Mouse (Mus musculus): ENCODE data around the gene Bcl2l15. TPM values are rescaled to one million over a fixed set of nuclear protein-coding genes. Genes with fewer than 3 reads are reported as not detected.
"Not testable (repeated sequence)": the region's sequence is repeated elsewhere in the genome, so short reads cannot be mapped to it uniquely, and the experiment has no call there.

Bcl2l15 gene
- total RNA-seq (2021): 1 to 10 TPM in 1 of 2 experiments, under 1 TPM in 1; 0.88 to 1.2 TPM
- long read RNA-seq, experiment 1, partial matches to known transcripts: 0 of 1 reads
- long read RNA-seq, experiment 1, other reads (novel, unspliced or antisense): 1 of 1 reads
- long read RNA-seq, experiment 2: 0 reads

- DNase-seq (ENCODE audit: low spot score in 2 of 2): no peak
Observed at GRCm38 (mm10) chr3:103832426-103832825, at the start of gene Bcl2l15. TSS of gene Bcl2l15 (plus strand) at chr3:103832601.

GRCm38 (mm10) chr3:103782844-103783609, 49.4 kb upstream of the Bcl2l15 start:
- DNase-seq (ENCODE audit: low spot score in 2 of 2): no peak

GRCm38 (mm10) chr3:103787225-103787624, 45.2 kb upstream of the Bcl2l15 start:
- no peak for DNase-seq (ENCODE audit: low spot score in 2 of 2)

GRCm38 (mm10) chr3:103789096-103789495, 43.3 kb upstream of the Bcl2l15 start:
- DNase-seq (ENCODE audit: low spot score in 2 of 2): no peak

GRCm38 (mm10) chr3:103789891-103790345, 42.5 kb upstream of the Bcl2l15 start:
- peak in 1 of 2 experiments; percentile 13 for DNase-seq (ENCODE audit: low spot score in 2 of 2)

- peak in 1 of 2 experiments; percentile 41 for DNase-seq (ENCODE audit: low spot score in 2 of 2)
Observed at GRCm38 (mm10) chr3:103790346-103791145, 41.9 kb upstream of the Bcl2l15 start.

DNA sequence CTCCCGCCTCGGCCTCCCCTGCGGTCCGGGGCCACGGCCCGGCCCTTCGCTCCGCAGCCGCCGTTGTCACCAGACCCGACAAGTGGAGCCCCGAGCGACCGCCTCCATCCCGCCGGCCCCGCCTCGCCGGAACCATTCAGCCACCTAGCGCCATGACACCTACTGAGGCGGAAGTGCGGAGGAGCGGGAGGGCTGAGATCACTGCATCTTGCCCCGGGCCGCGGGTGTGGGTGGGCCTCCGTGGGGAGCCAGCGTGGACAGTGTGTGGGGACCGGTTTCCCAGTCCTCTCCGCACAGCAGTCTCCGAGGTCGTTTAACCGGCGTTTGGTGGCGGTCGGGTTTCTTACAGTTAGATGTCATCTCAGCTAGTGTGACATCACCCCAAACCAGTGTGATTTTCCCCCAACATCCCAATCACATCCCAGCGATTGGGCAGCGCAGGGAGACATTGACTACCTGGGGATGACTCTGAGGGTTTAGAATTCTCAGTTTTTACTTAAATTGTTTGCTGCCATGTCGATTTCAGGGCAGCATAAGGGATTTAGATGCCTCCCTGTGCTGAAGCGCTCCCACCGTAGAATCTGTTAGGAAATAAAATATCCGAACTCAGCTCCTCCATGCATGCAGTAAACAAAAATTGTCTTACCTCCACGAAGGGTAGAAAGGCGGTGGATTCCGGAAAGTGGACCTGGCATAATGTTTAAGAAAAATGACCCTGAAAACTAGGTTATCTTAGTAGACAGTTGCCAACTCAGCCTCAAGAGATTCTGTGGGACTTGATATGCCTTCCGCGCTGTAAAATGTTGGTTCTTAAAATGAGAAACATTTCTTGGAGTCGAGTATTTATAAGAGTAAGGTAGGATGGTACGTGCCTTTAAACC, 40.9 kb upstream of the Bcl2l15 start, which contains the start of gene Hipk1:
Gene Hipk1 (minus strand): TSS at position 334 of the 881 bp plus-strand sequence.
- DNase-seq (ENCODE audit: low spot score in 2 of 2): peak; percentile 94 to 95

- DNase-seq (ENCODE audit: low spot score in 2 of 2): not testable (repeated sequence)
Observed at GRCm38 (mm10) chr3:103792111-103792406, 40.3 kb upstream of the Bcl2l15 start.

- DNase-seq (ENCODE audit: low spot score in 2 of 2): no peak
Observed at GRCm38 (mm10) chr3:103792566-103792965, 39.8 kb upstream of the Bcl2l15 start.

DNA sequence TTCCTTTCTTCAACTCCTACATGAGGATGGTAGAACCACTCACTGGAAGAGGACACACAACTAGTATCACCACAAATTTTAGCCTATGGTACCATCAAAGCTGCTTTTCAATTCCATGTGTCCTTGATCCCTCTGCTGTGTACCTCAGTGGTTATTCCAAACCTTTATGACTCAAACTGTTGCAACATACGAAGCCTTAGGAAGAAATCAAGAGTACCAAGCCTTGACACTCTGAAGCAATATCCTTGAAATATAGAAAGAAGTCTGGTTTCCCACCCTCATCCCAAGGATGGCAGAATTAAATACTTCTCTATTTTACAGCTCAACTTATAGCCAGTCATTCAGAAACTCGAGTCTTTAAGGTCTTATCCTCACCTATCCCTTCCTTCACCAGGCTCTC, 36.0 kb upstream of the Bcl2l15 start:
- no peak for DNase-seq (ENCODE audit: low spot score in 2 of 2)

DNA sequence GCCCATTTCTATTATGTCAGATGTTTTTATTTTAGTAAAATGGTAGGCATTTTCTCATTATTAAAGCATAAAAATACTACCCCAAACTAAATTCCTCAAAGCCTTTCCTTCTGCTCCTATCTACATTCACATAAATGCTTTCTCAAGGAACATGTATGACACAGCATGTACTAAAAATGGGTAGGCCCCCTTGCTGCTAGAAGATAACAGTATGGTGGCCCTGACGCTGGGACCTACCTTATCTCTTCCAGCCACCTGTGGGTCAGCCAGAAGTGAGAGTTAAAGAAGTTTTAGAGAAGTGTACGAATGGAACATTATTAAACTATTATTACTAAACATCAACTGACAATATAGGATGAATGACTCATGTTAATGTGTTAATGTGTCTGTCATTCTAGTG, 32.9 kb upstream of the Bcl2l15 start:
- DNase-seq (ENCODE audit: low spot score in 2 of 2): no peak

DNA sequence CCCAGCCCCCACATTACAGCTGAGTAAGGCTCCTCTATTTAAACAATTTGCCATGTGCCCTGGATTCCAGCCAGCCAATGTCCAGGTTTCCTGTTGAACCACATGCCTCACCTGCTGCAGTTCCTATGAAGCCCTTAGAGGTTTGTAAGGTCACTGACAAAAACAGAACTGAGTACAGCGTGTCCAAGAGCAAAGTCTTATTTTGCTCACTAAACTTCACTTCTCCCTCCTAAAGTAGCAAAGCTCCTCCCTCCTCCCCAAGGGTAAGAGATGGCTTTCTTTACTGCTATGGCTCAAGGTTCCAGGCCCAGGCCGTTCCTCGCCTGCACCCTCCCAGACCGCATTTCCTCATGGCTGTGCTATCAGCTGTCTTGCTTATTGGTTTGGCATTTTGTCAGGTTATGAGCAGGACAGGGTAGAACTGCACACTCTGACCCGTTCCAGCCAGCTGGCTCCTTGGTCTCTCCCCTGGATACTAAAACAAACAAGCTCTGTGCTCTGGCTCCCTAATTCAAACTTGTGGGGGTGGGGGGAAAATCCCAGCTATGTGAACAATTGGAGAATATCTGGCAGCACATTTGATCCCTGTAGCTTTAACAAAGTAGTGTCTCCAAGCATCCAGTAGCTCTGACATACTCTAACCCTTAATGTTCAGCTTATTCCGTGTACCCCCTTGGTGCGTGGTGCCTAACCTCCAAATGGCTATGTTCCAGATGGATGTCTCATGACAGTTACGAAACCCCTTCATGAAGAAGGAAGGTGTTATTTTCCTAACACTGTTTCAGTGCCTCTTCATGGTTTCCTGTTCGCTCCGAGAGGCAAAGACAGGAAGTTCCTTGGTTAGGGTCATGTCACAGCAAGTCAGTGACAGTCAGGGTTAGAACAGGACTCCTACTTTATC, 30.5 kb upstream of the Bcl2l15 start:
- peak; percentile 46 to 81 for DNase-seq (ENCODE audit: low spot score in 2 of 2)

- no peak for DNase-seq (ENCODE audit: low spot score in 2 of 2)
Observed at GRCm38 (mm10) chr3:103802861-103803260, 29.5 kb upstream of the Bcl2l15 start.

DNA sequence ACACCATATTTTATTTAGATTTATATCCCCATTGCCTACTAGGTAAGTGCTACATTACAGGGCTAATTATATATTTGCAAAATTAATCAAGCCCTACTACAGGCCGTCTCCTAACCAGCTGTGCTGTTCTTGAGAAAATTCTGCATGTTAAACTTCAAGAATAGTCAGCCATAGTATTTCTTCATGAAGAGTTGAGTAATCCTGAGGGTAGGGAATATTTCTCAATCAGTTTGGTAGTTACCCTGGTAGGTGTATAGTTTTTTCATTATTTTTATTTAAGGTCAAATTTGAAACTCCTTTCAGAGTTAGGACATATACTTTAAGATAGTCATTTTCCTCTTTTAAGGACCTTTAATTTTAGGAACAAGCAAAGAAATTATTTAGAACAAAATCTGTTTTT, 26.7 kb upstream of the Bcl2l15 start:
- no peak for DNase-seq (ENCODE audit: low spot score in 2 of 2)

- DNase-seq (ENCODE audit: low spot score in 2 of 2): peak; percentile 80 to 91
Observed at GRCm38 (mm10) chr3:103808891-103809798, 23.3 kb upstream of the Bcl2l15 start, which contains the start of the genes Dclre1b, Ap4b1 and Gm43064. TSS of gene Dclre1b (minus strand) at chr3:103809444. TSS of gene Ap4b1 (plus strand) at chr3:103809520. TSS of gene Gm43064 (plus strand) at chr3:103809573.

DNA sequence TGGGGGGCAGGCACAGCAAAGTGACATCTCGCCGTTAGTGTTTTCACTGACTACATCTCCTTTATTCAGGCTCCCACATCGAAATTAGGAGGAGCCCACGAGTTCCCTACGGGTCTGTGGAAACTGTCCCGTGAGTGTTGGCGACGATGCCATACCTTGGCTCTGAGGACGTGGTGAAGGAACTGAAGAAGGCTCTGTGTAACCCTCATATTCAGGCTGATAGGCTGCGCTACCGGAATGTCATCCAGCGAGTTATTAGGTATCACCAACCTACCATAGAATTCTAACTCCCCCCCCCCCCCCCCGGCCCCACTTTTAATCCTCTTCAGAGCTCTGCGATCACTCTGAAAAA, 22.6 kb upstream of the Bcl2l15 start:
- no peak for DNase-seq (ENCODE audit: low spot score in 2 of 2)

GRCm38 (mm10) chr3:103810967-103811366, 21.4 kb upstream of the Bcl2l15 start:
- no peak for DNase-seq (ENCODE audit: low spot score in 2 of 2)

DNA sequence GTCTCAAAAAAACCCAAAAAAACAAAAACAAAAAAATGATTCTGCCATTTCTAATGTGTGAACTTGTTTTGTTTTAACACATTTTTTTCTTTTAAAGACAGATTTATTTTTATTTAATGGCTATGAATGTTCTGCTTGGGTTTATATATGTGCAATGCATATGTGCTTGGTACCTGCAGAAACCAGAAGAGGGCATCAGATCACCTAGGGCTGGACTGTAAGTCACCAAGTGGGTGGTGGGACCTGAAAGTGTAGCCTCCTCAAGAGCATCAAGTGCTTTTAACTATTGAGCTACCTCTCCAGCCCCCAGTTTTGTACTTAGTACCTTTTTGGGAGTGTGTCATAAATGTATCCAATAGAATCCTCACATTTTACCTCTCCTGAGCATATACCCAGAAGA, 4.9 kb upstream of the Bcl2l15 start:
- no peak for DNase-seq (ENCODE audit: low spot score in 2 of 2)

GRCm38 (mm10) chr3:103829036-103829435, 3.4 kb upstream of the Bcl2l15 start:
- no peak for DNase-seq (ENCODE audit: low spot score in 2 of 2)

Measured in layer of hippocampus, postnatal 14 days (tissue).